10 mouse cellular contexts compared by ENCODE assay signal in the genomic region with DNA sequence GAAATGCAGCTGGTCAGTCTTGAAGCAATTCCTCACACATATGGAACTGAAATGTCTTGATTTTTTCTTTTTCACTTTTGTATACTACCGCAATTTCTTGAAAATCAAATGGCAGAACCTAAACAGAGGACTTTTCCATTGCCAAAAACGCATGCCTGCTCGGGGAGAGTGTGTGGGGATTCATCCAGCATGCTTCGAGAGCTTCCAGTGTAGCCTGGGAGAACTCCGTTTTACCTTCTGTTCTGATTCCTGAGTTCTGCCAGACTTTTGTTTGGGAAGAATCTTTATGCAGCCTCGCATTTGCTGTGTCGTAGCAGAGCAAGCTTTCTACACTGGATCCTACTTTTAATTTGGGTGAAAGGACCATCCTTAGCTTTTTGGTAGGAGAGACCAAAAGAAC.
A peak's percentile ranks its signal among the peaks of the same experiment; 100 is the strongest.
DNase-seq lines count a peak whose midpoint lies in the region; ATAC-seq lines count a peak whose summit lies in the region.
"Had no signal": no experiment of that assay in that cellular context is flagged by ENCODE, and none has a peak within 500 bp of the region (broad histone marks: within the 10 kb centered on the region; RNA-seq: fewer than 3 reads in every experiment).

No protein-coding gene starts in this region.

- no peaks in the 10 kb centered on the region for H3K9me3 ChIP-seq in heart, embryonic 16.5 days (replicated peaks; ENCODE audit: control insufficient read depth, low read length)
- no peaks in the 10 kb centered on the region for H3K9me3 ChIP-seq in lung, embryonic 15.5 days
- no peaks in the 10 kb centered on the region for H3K9me3 ChIP-seq in intestine, embryonic 14.5 days (ENCODE audit: control insufficient read depth, low read length)
- no peaks in the 10 kb centered on the region for H3K9me3 ChIP-seq in liver, embryonic 16.5 days (replicated peaks; ENCODE audit: control insufficient read depth, low read length)

- ATAC-seq in heart, embryonic 16.5 days (replicated peaks; ENCODE audit: extremely low read depth, insufficient read depth, low FRiP score) = no peak
- ATAC-seq in lung, embryonic 15.5 days (ENCODE audit: borderline replicate concordance, extremely low read depth, low FRiP score, low TSS enrichment) = peak; percentile 27; the same call in 1 of the 2 replicates
- 0 out of 2 replicates have a peak, but pooled peaks have one; percentile 3 for ATAC-seq in intestine, embryonic 14.5 days (replicated peaks; ENCODE audit: low FRiP score, low TSS enrichment, low read depth)
- no peak for ATAC-seq in liver, embryonic 16.5 days (ENCODE audit: low read depth)

- intact Hi-C loops in heart, postnatal 36 days (cut with DNase I) = no loop called here

- 68% methylated on average over 7 of the region's 7 CpGs for WGBS in heart, embryonic 16.5 days
- 43% methylated on average over 7 of the region's 7 CpGs for WGBS in lung, embryonic 15.5 days
- WGBS in intestine, embryonic 14.5 days = 48% methylated on average over 7 of the region's 7 CpGs
- 55% methylated on average over 7 of the region's 7 CpGs for WGBS in liver, embryonic 16.5 days (ENCODE audit: insufficient replicate concordance)

- no peak for DNase-seq in heart, postnatal 36 days
- DNase-seq in lung, adult 18-20 months = no peak
- DNase-seq in intestine, embryonic 14.5 days (ENCODE audit: low spot score) = no peak
- DNase-seq in cerebellum, adult 8-10 months = no peak
- DNase-seq in testis, postnatal 10 days (ENCODE audit: low spot score) = no peak
- DNase-seq: cerebellum, postnatal 25 days had no signal

- H3K4me3 ChIP-seq in heart, embryonic 16.5 days (ENCODE audit: low read length) = no peak overlapping the region
- H3K4me3 ChIP-seq in lung, embryonic 15.5 days = 0 out of 2 replicates have a peak overlapping the region, but pooled peaks have one; percentile 14
- H3K4me3 ChIP-seq in intestine, embryonic 14.5 days (ENCODE audit: low read depth, low read length) = no peak overlapping the region
- H3K4me3 ChIP-seq in liver, embryonic 16.5 days (ENCODE audit: low read depth, low read length) = peak overlapping the region; percentile 25

- H3K36me3 ChIP-seq in heart, embryonic 16.5 days (ENCODE audit: control insufficient read depth, insufficient read depth) = no peaks in the 10 kb centered on the region
- no peaks in the 10 kb centered on the region for H3K36me3 ChIP-seq in lung, embryonic 15.5 days
- no peaks in the 10 kb centered on the region for H3K36me3 ChIP-seq in intestine, embryonic 14.5 days (ENCODE audit: control insufficient read depth, insufficient read depth, low read length)
- H3K36me3 ChIP-seq in liver, embryonic 16.5 days (ENCODE audit: control insufficient read depth, insufficient read depth) = no peaks in the 10 kb centered on the region

- no peaks in the 10 kb centered on the region for H3K4me1 ChIP-seq in heart, embryonic 16.5 days (ENCODE audit: control insufficient read depth, insufficient read depth, low read length)
- no peaks in the 10 kb centered on the region for H3K4me1 ChIP-seq in lung, embryonic 15.5 days
- no peaks in the 10 kb centered on the region for H3K4me1 ChIP-seq in intestine, embryonic 14.5 days (replicated peaks; ENCODE audit: control insufficient read depth, insufficient read depth, low read length)
- no peaks in the 10 kb centered on the region for H3K4me1 ChIP-seq in liver, embryonic 16.5 days (ENCODE audit: control insufficient read depth, low read depth, low read length)

- H3K27ac ChIP-seq in heart, embryonic 16.5 days (ENCODE audit: low read length) = no peak overlapping the region
- H3K27ac ChIP-seq in lung, embryonic 15.5 days = peak overlapping the region; percentile 82
- H3K27ac ChIP-seq in intestine, embryonic 14.5 days (ENCODE audit: low read depth) = no peak overlapping the region
- H3K27ac ChIP-seq in liver, embryonic 16.5 days (ENCODE audit: low read length) = no peak overlapping the region
- H3K27ac ChIP-seq: macrophage had no signal

- no peaks in the 10 kb centered on the region for H3K27me3 ChIP-seq in heart, embryonic 16.5 days (ENCODE audit: control insufficient read depth, insufficient read depth, low read length)
- no peaks in the 10 kb centered on the region for H3K27me3 ChIP-seq in lung, embryonic 15.5 days
- H3K27me3 ChIP-seq in intestine, embryonic 14.5 days (replicated peaks; ENCODE audit: control insufficient read depth, insufficient read depth, low read length) = no peaks in the 10 kb centered on the region
- no peaks in the 10 kb centered on the region for H3K27me3 ChIP-seq in liver, embryonic 16.5 days (ENCODE audit: control insufficient read depth, insufficient read depth, low read depth, low read length)

- H3K9ac ChIP-seq in heart, embryonic 16.5 days (ENCODE audit: low read length) = no peak overlapping the region
- H3K9ac ChIP-seq in lung, embryonic 15.5 days = no peak overlapping the region
- H3K9ac ChIP-seq in intestine, embryonic 14.5 days (ENCODE audit: low read length) = no peak overlapping the region
- H3K9ac ChIP-seq in liver, embryonic 16.5 days (ENCODE audit: low read depth, low read length) = no peak overlapping the region

- peak overlapping the region; percentile 0; the same call in 1 of the 2 replicates for H3K4me2 ChIP-seq in heart, embryonic 16.5 days (ENCODE audit: low read depth, low read length)
- peak overlapping the region; percentile 49 for H3K4me2 ChIP-seq in lung, embryonic 15.5 days
- peak overlapping the region; percentile 42; the same call in 1 of the 2 replicates for H3K4me2 ChIP-seq in intestine, embryonic 14.5 days (ENCODE audit: low read length)
- H3K4me2 ChIP-seq in liver, embryonic 16.5 days (ENCODE audit: low read depth, low read length) = 0 out of 2 replicates have a peak overlapping the region, but pooled peaks have one; percentile 48

Comparison
In these comparisons a context has a peak if more than half of its experiments do, and no peak if none do; other contexts are left out.
1. ATAC-seq: peak in lung, embryonic 15.5 days (single experiment) and intestine, embryonic 14.5 days (single experiment); none in heart, embryonic 16.5 days (single experiment) and liver, embryonic 16.5 days (single experiment).
2. H3K4me3 ChIP-seq: peak in lung, embryonic 15.5 days (single experiment) and liver, embryonic 16.5 days (single experiment); none in heart, embryonic 16.5 days (single experiment) and intestine, embryonic 14.5 days (single experiment).
3. Peak in every context shown above with its lines, with median percentiles within 50 percentile points of each other: H3K4me2 ChIP-seq.